Mouse (Mus musculus) heart, adult 18-20 months (tissue): ENCODE data around the gene Krtap9-1. TPM values are rescaled to one million over a fixed set of nuclear protein-coding genes. Genes with fewer than 3 reads are reported as not detected.
"Not testable (repeated sequence)": the region's sequence is repeated elsewhere in the genome, so short reads cannot be mapped to it uniquely, and the experiment has no call there.

Experiments used
- DNase-seq, 2 experiments: peaks; one replicate each; pipeline ENCODE4 v3.0.0; 2021 to 2022; ENCODE audit warnings: mixed read lengths in 1 of 2
- long read RNA-seq, 2 experiments: library from polyadenylated mRNA; stranded (forward); transcript quantifications; one replicate each; pipeline ENCODE4 v2.0.0; 2021
- total RNA-seq, 2 experiments: library from RNA; stranded (reverse); gene quantifications; 2 replicates each; pipeline ENCODE4 v1.2.3; 2021

Gene Krtap9-1
- total RNA-seq = not detected
- long read RNA-seq, experiment 1 = 0 reads
- long read RNA-seq, experiment 2 = 0 reads

GRCm38 (mm10) chr11:99873089-99873488 lies at the start of gene Krtap9-1:
Gene Krtap9-1 (plus strand): TSS chr11:99873389.
- DNase-seq = not testable (repeated sequence)

- no peak for DNase-seq
Observed at GRCm38 (mm10) chr11:99837966-99838365, 35.2 kb upstream of the Krtap9-1 start, which contains the start of gene 2300003K06Rik. Gene 2300003K06Rik (minus strand): TSS chr11:99838066.

DNA sequence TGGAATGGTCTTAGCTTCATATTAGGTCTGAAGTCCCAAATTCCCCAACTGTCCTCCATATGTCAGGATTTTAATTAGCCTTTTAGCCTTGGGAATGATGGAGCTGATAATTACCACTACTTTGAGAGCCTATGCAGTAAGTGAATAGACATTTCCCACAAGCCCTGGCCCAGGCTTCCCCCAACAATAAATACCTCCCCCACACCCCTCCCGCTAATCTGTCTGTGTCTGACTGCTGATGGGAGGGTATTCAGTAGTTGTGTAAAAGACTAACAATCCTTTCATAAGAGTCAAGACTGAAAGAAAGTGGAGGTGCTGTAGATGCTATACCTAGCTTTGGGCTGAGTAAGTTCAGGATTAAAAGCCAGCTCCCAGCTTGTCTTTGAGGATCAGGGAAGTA lies 31.0 kb upstream of the Krtap9-1 start:
- no peak for DNase-seq

DNA sequence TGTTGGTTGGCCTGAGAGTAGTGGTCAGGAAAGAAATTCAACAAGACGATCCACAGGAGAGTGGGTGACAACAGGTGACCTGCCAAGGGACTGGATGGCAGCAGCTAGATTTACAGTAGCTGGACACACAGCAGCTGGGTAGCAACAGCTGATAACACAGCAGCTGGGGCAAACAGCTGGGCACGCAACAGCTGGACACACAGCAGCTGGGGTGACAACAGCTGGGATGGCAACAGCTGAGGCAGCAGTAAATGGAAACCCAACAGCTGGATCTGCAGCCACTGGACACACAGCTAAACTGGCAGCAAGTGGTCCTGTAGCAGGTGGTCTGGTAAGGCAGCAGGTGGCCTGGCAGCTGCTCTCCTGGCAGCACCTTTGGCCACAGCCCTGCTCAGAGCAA lies 26.4 kb upstream of the Krtap9-1 start:
- no peak for DNase-seq

DNA sequence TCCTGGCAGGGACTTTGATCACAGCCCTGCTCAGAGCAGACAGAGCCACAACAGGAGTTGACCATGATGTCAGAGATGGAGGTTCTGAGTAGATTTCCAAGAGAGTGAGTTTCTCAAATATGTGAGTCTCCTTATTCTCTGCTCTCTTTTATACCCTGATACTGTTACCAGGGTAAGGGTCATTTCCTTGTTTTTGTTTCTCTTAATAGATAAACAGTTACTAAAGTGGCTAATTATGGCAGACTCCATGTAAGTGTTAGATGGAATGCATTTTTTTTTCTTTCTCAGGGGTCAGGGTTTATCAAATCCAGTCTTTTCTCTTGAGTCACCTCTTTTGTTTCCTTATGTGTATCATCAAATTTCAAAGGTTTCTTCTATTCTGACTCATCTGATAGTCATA lies 21.7 kb upstream of the Krtap9-1 start, which contains the start of gene Krtap4-16:
Gene Krtap4-16 (minus strand): TSS at position 101 of the 400 bp plus-strand sequence.
- DNase-seq = no peak

DNA sequence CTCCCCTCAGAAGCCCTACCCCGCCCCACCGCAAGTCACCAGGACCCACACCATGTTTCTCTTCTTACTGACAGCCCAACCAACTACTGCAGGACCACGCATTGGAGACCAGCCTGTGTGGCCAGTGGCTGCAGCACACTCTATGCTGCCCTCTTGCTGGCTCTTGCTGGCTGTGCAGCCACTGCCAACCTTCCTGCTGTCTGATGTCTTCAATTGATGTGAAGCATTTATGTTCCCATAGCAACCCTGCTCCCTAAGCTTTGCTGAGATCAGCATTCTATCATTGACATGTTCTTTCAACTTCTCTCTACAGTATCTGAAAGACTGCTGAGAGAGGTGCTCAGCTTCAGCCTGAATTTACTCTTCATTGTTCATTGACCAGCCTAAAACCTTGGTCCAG lies 19.1 kb upstream of the Krtap9-1 start:
- DNase-seq = no peak

GRCm38 (mm10) chr11:99857617-99858016 lies 15.6 kb upstream of the Krtap9-1 start, which contains the start of gene Gm11568:
Gene Gm11568 (plus strand): TSS chr11:99857917.
- no peak for DNase-seq

DNA sequence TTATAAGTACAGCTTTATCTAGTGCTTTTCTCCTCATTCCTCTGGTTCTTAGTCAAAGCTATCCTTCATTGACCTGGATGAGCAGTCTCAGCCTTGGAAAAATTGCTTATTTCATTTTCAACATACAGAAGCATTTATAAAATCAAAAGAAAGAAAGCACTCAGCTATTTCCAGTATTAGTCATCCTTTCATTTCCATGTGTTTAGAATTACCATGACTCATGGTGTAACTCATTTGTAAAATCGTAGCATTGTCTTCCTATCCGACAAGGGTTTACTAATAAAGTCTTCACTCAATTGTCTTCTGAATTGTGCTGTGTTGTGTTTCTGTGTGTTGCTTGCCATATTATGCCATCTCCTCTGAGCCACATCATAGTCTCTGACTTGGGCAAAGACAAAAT lies 14.4 kb upstream of the Krtap9-1 start:
- no peak for DNase-seq

- not testable (repeated sequence) for DNase-seq
Observed at GRCm38 (mm10) chr11:99864176-99864575, 9.0 kb upstream of the Krtap9-1 start, which contains the start of gene Gm11559. Gene Gm11559 (plus strand): TSS chr11:99864476.

GRCm38 (mm10) chr11:99878887-99879286 lies 5.7 kb downstream of the Krtap9-1 start, which contains the start of gene Gm11567:
Gene Gm11567 (plus strand): TSS chr11:99879187.
- DNase-seq = not testable (repeated sequence)

DNA sequence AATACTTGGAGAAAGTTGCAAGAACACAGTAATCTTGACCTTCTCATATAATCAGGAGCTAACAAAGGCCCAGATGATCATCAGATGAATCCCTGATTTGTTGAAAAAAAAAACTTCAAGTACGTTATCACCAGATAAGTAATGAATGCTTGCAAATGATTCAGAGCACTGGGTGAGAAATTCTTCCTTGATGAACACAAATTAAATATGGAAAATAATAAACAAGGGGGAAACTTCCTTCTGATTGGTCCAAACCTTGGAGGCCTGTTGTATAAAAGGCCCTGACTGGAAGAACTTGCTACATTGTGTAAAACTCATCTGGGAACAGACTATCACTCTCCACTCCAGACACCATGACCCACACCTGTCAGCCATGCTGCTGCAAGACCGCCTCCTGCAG lies 34.4 kb downstream of the Krtap9-1 start, which contains the start of gene Krtap31-1:
Gene Krtap31-1 (plus strand): TSS at position 301 of the 400 bp plus-strand sequence.
- no peak for DNase-seq

DNA sequence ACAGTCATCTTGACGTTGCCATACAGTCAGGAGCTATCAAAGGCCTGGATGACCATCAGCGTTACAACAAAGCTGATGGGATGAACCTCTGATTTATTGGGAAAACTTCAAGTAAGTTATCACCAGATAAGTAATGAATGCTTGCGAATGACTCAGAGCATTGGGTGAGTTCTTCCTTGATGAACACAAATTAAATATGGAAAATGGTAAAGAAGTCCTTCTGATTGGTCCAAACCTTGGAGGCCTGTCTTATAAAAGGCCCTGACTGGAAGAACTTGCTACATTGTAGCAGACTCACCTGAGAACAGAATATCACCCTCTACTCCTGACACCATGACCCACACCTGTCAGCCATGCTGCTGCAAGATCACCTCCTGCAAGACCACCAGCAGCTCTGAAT lies 41.3 kb downstream of the Krtap9-1 start, which contains the start of gene Gm11565:
Gene Gm11565 (plus strand): TSS at position 301 of the 400 bp plus-strand sequence.
- no peak for DNase-seq

Other genes starting within 250 kb of the Krtap9-1 start
- gene Krtap4-1, start 245.2 kb upstream of the Krtap9-1 start, total RNA-seq = not detected
- not detected for gene Krtap4-2, start 238.3 kb upstream of the Krtap9-1 start, total RNA-seq
- gene Krtap4-7, start 229.3 kb upstream of the Krtap9-1 start, total RNA-seq = not detected
- gene Gm11555, start 223.2 kb upstream of the Krtap9-1 start, total RNA-seq = not detected
- not detected for gene Gm11563, start 214.4 kb upstream of the Krtap9-1 start, total RNA-seq
- gene Krtap4-6, start 207.4 kb upstream of the Krtap9-1 start, total RNA-seq = not detected
- gene Gm14190, start 182.6 kb upstream of the Krtap9-1 start, total RNA-seq = not detected
- gene Gm14180, start 139.1 kb upstream of the Krtap9-1 start, total RNA-seq = not detected
- not detected for gene Gm11595, start 100.5 kb upstream of the Krtap9-1 start, total RNA-seq
- not detected for gene Krtap4-8, start 92.7 kb upstream of the Krtap9-1 start, total RNA-seq
- not detected for gene Krtap4-9, start 88.2 kb upstream of the Krtap9-1 start, total RNA-seq
- gene Gm11596, start 79.9 kb upstream of the Krtap9-1 start, total RNA-seq = not detected
- gene Gm11569, start 74.5 kb upstream of the Krtap9-1 start, total RNA-seq = not detected
- not detected for gene Gm11554, start 68.9 kb upstream of the Krtap9-1 start, total RNA-seq
- gene Krtap4-13, start 63.5 kb upstream of the Krtap9-1 start, total RNA-seq = not detected
- gene Gm11564, start 57.7 kb upstream of the Krtap9-1 start, total RNA-seq = not detected
- gene 2300003K06Rik, start 35.3 kb upstream of the Krtap9-1 start, total RNA-seq = not detected
- gene Krtap4-16, start 21.8 kb upstream of the Krtap9-1 start, total RNA-seq = not detected
- not detected for gene Gm11568, start 15.5 kb upstream of the Krtap9-1 start, total RNA-seq
- gene Gm11559, start 8.9 kb upstream of the Krtap9-1 start, total RNA-seq = not detected
- not detected for gene Gm11567, start 5.8 kb downstream of the Krtap9-1 start, total RNA-seq
- not detected for gene Krtap31-1, start 34.5 kb downstream of the Krtap9-1 start, total RNA-seq
- not detected for gene Gm11565, start 41.4 kb downstream of the Krtap9-1 start, total RNA-seq
- gene Krtap31-2, start 62.9 kb downstream of the Krtap9-1 start, total RNA-seq = not detected
- gene Krtap9-5, start 75.1 kb downstream of the Krtap9-1 start, total RNA-seq = not detected
- not detected for gene Krtap29-1, start 105.7 kb downstream of the Krtap9-1 start, total RNA-seq
- not detected for gene Krtap16-1, start 113.2 kb downstream of the Krtap9-1 start, total RNA-seq
- gene Krtap17-1, start 120.6 kb downstream of the Krtap9-1 start, total RNA-seq = not detected
- not detected for gene Krt33a, start 142.8 kb downstream of the Krtap9-1 start, total RNA-seq
- not detected for gene Krt33b, start 156.5 kb downstream of the Krtap9-1 start, total RNA-seq
- not detected for gene Krt34, start 168.2 kb downstream of the Krtap9-1 start, total RNA-seq
- not detected for gene Krt31, start 177.2 kb downstream of the Krtap9-1 start, total RNA-seq
- not detected for gene Krt32, start 214.8 kb downstream of the Krtap9-1 start, total RNA-seq
- gene Krt35, start 222.9 kb downstream of the Krtap9-1 start, total RNA-seq = not detected
- gene Krt36, start 232.2 kb downstream of the Krtap9-1 start, total RNA-seq = not detected
- not detected for gene Krt13, start 248.2 kb downstream of the Krtap9-1 start, total RNA-seq